Mouse (Mus musculus) bone marrow macrophage, adult 2 months (primary cell): ENCODE results near the gene Rgs9. TPM values are rescaled to one million over a fixed set of nuclear protein-coding genes. Genes with fewer than 3 reads are reported as not detected.

Source experiments
- H3K27ac ChIP-seq: 2 replicates; pipeline ENCODE4 v1.5.1; 2012; ENCODE audit warnings: low read depth, low read length; ENCODE audit not compliant: insufficient read depth
- H3K4me1 ChIP-seq: 2 replicates; pipeline ENCODE4 v1.6.1; 2012; ENCODE audit warnings: low read length; ENCODE audit not compliant: control insufficient read depth, insufficient read depth
- H3K4me3 ChIP-seq: 2 replicates; pipeline ENCODE4 v1.5.1; 2012; ENCODE audit warnings: mild to moderate bottlenecking, low read length, moderate library complexity; ENCODE audit not compliant: insufficient read depth
- CTCF ChIP-seq: IDR thresholded peaks from 2 replicates; pipeline ENCODE4 v1.5.1; 2012; ENCODE audit warnings: low read depth, mild to moderate bottlenecking, low read length, moderate library complexity
- POLR2A ChIP-seq: IDR thresholded peaks from 2 replicates; pipeline ENCODE4 v1.6.1; 2012; ENCODE audit warnings: mild to moderate bottlenecking, low read depth, low read length, borderline replicate concordance
- polyA plus RNA-seq: library from polyadenylated mRNA; stranded (reverse); fragments of >200 nt; gene quantifications from 2 replicates; pipeline ENCODE4 v1.2.4, GENCODE M21; 2012; ENCODE audit not compliant: missing spikeins, insufficient read depth, insufficient read length

Gene Rgs9
- polyA plus RNA-seq, 1 experiment = not detected

DNA sequence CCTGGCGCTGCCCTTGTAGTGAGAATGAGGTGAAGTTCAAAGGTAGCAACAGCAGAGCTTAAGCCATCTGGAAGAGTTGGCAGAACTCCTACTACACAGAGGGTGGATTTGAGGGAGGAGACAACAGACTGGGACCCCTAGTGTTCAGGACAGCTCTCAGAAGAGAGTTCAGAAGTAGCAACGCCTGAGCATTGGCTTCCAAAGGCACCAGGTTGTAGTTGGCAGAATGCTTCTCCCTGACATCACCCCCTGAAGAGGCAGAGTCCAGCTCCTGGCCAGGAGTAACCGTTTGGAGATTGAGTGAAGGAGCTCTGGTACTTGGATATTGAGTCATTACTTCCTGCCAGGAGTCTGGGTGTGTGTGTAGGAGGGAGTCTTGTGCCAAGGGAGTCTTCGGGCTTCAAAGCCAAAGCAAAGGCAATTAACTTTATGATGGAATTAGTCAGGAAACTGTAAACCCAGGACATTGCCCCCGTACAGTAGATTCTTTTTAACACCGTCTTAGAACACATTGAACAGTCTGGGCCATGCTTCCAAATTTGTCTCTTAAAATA, 110.2 kb downstream of the Rgs9 start:
- Histone ChIP-seq H3K4me1 (no peaks in the 10 kb centered on the region), H3K27ac (no peak overlapping the region), H3K4me3 (no peak overlapping the region)
- TF ChIP-seq CTCF (no peak), POLR2A (no peak)

DNA sequence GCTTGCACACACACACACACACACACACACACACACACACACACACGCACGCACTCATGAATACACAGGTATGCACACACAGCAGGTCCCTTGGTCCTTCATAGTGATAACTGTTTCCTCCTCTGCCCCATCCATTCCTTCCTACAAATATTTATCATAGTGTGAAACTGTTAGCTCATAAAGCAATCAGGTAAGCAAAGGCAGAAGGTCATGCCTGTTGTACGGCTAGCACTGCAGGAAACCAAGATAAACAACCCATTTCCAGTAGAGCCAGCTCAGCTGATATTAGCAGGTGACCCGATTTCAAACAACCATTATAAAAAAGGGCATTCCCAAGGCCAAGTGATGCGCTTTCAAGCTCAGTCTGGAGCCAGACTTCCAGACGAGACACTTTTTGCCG, 116.8 kb downstream of the Rgs9 start:
- H3K27ac ChIP-seq = no peak overlapping the region
- TF ChIP-seq CTCF (no peak), POLR2A (no peak)
- no peak overlapping the region for H3K4me3 ChIP-seq

GRCm38 (mm10) chr11:109180290-109180689, 117.6 kb downstream of the Rgs9 start:
- Histone ChIP-seq H3K27ac (no peak overlapping the region), H3K4me1 (no peaks in the 10 kb centered on the region), H3K4me3 (no peak overlapping the region)
- TF ChIP-seq POLR2A (no peak), CTCF (no peak)

More for the DNA sequence above, 116.8 kb downstream of the Rgs9 start:
- H3K4me1 ChIP-seq = no peaks in the 10 kb centered on the region

- Histone ChIP-seq H3K27ac (no peak overlapping the region), H3K4me1 (no peaks in the 10 kb centered on the region), H3K4me3 (no peak overlapping the region)
- TF ChIP-seq POLR2A (no peak), CTCF (no peak)
These were observed 119.0 kb downstream of the Rgs9 start for GRCm38 (mm10) chr11:109178788-109179518.

- no peaks in the 10 kb centered on the region for H3K4me1 ChIP-seq
- no peak overlapping the region for H3K4me3 ChIP-seq
- TF ChIP-seq CTCF = no peak
- TF ChIP-seq POLR2A = no peak
- H3K27ac ChIP-seq = no peak overlapping the region
These were observed 122.5 kb downstream of the Rgs9 start for GRCm38 (mm10) chr11:109175376-109175969.

Other genes starting within 250 kb of the Rgs9 start
- not detected in 2 replicates for gene E030025P04Rik, start 153.8 kb downstream of the Rgs9 start, polyA plus RNA-seq
- gene Gna13, start 64.7 kb upstream of the Rgs9 start, polyA plus RNA-seq = 77.0 and 84.9 TPM in 2 replicates
- gene 9930022D16Rik, start 115.8 kb upstream of the Rgs9 start, polyA plus RNA-seq = 0.40 and 0.49 TPM in 2 replicates
- gene Amz2, start 127.8 kb upstream of the Rgs9 start, polyA plus RNA-seq = 32.5 and 35.5 TPM in 2 replicates
- 3.7 and 4.4 TPM in 2 replicates for gene Arsg, start 175.2 kb upstream of the Rgs9 start, polyA plus RNA-seq
- 32.6 and 38.7 TPM in 2 replicates for gene Slc16a6, start 175.5 kb upstream of the Rgs9 start, polyA plus RNA-seq